Mouse (Mus musculus): Measurements from ENCODE around the gene Adgrl1.
"Not testable (repeated sequence)": the region's sequence is repeated elsewhere in the genome, so short reads cannot be mapped to it uniquely, and the experiment has no call there.

Adgrl1 gene

DNA sequence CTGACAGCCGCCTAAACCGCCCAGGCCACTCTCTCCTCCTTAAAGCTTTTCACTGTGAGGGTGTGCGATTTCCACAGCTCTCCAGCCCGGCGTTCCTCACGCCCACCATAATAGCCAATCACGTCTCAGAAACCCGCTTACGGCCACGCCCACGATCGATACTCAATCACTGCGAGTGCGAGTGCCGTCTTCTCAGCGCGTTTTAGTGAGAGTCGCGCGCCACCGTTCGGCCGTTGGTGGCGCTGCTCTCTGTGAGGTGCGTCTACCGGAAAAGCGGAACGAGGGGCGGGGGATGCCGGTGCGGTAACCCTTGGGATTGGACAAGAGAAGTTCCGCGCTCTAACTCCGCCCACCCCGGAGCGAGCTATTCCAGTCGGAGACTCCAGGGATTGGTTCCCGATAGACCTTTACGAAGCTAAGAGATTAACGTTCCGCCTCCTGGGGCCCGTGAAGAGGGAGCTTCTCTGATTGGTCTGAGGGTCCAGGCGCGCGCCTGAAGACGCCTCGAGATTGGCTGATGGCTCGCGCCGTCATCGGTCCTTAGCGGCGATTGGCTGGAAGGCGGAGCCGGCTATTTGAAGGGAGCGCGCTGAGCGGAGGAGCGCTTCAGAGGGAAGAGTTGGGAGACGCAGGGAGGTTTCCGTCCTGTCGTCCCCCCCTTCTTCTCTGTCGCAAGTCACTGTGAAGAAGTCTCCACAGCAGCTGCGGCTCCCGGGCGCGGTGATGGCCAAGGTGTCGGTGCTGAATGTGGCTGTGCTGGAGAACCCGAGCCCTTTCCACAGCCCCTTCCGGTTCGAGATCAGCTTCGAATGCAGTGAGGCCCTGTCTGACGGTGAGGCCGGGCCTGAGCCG is 55.4 kb downstream of the Adgrl1 start, which contains the start of the genes Gm10644 and Asf1b:
Gm10644 (minus strand) TSS at position 100 of the 852 bp plus-strand sequence.
Asf1b (plus strand) TSS at position 402 of the 852 bp plus-strand sequence.
- peak; percentile 93 to 96 for DNase-seq (ENCODE audit: low spot score in 2 of 2)

DNA sequence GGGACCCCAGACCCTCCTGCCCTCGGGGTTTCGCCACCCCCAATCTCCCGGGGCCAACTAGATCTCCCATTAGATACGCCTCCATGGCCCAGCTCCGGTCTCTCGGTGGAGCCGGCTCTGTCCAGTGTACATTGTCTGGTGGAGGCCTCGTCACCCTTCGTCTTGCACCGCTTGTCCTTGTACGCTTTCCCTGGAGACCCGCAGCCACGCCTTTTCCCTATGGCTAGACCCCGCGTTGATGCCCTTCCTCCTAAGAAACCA is 56.0 kb downstream of the Adgrl1 start:
- DNase-seq (ENCODE audit: low spot score in 2 of 2): no peak

DNA sequence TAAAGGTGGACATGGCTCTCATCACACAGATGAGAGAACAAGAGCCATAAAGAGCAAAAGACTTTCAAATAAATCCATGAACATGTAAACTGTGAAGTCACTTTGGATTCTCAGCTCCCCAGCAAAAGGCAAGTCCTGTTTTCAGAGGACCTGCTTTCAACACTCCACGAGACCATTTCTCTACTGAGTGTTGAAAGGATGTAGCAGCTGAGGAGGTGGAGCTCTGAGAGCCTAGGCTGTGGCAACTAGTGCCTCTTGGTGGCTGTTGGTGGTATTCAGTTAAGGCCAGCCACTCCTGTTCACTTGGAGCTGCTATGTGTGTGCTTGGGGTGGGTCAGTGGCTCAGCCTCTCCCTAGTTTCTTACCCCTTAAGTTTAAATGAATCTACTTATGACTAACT is 56.9 kb downstream of the Adgrl1 start:
- DNase-seq (ENCODE audit: low spot score in 2 of 2): no peak

DNA sequence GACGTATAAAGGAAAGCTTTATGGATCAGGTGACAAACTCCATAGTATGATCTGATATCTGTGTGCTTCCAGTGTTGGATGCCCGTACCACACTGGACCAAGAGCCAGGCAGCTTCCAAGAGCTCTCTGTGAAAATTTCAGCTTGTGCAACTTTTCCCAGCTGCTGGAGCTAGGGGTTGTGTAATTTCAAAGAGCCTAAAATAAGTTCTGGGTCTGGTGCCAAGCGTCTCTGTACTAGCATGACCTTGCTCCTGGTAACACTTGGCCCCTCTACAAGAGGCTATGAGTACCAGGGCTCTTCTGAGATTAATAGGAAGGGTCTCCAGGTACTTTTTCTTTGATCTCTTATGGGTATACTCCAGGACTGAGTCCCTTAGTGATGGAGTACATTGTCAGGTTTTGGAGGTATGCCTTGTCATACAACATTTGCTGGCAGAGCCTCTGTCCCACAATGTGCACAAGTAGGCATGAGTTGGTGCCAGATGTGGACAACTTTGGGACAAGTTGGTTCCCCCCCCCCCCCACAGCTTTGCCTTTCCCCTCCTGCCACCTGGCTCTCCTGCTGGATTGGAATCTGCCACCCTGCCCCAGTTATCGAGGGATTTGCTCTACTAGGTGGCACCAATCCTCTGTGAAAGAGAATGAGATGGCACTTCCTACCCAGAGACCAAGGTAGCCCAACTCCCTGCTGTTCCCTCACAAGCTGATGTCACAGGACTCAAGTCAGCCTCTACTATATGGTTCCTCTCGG is 64.3 kb downstream of the Adgrl1 start:
- DNase-seq (ENCODE audit: low spot score in 2 of 2): no peak

DNA sequence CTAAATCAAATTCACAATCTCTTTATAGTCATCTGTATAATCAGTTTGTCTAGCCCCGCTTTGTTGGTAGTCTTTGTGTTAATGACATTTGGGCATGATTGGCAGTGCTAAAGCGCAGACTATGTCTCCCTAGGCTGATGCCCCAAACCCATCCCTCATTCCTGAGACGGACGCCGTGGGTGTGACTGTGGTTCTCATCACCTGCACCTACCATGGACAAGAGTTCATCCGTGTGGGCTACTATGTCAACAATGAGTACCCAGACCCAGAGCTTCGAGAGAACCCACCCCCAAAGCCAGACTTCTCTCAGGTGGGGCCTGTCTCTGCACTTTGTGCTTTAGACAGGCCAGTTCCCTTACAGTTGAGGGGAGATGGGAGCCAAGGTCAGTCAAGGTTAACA is 67.8 kb downstream of the Adgrl1 start:
- no peak for DNase-seq (ENCODE audit: low spot score in 2 of 2)

DNA sequence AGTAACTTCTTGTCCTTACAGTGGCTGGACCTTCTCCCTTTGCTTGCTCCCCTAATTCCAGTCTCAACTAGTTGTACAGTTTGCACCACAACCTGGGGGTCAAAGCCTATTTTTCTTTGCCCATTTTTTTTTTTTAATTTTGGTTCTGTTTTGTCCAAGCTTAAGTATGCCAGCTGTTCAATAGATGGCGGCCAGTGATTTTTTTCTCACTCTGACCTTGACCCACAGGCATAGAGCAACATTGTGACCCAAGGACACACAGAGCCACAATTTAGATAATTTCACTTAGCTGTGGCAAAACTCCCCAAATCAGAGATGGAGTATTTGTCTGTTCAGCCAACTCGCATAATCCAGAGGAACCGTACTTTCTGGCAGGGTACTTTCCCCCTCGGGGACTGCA is 71.2 kb downstream of the Adgrl1 start:
- DNase-seq (ENCODE audit: low spot score in 2 of 2): no peak

DNA sequence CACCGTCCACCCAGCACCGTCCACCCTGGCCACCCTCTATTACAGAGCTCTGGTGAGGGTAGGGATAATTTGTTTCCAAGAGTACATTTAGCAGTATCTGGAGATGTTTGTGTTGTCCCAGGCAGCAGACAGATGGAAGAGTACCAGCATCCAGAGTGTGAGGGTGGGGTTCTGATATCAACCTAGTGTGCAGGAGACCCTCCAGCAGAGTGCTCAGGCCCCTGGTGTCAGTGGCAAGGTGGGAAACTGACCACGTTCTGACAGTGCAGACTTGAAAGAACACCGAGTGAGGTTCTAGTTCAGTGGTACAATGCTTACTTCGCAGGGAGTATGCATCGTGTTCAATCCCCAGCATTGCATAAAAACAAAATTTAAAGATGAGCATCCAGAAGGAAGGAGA is 71.8 kb downstream of the Adgrl1 start:
- DNase-seq (ENCODE audit: low spot score in 2 of 2): no peak

DNA sequence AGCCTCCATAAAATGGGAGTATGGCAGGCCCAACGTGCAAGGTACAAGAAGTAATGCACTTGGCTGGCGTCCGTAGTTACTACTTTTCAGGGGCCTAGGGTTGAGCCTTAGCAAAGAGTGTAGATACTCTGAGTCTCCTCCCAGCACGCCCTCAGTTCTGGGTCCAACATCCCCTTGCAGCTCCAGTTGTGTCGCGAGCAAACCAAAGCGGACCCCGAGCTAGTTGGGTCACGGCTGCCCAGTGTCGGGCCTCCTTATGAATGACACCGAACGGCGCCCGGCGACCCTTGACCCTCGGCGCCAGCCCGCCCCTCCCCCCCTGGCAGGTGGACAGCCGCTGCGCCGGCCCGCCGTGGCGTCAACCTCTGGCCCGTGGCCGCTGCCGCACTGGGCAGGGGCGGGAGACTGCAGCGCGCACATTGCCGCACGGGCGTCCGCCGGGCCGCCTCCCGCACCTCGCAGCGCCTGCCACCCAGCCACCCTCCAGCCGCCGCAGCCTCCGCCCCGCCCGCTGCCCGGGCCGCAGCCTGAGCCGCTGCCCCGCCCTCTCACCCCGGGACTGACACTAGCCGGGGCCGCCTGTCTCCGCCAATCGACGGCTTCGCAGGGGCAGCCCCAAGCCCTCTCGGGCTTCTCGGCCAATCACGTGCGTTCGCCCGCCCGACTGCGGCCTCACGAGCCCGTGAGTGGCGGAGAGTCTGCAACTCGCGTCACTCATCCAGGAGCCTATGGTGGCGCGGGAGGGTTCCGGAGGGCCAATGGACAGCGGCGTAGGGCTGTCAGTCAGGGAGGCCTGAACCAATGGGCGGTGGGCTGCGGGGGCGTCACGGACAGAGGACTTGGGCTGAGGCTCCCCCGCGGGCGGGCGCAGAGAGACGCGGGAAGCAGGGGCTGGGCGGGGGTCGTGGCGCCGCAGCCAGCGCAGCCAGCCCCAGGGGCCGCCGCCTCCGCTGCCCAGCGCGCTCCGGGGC is 72.5 kb downstream of the Adgrl1 start, which contains the start of gene Prkaca:
Prkaca (plus strand) TSS at position 844 of the 971 bp plus-strand sequence.
- peak; percentile 96 to 98 for DNase-seq (ENCODE audit: low spot score in 2 of 2)

DNA sequence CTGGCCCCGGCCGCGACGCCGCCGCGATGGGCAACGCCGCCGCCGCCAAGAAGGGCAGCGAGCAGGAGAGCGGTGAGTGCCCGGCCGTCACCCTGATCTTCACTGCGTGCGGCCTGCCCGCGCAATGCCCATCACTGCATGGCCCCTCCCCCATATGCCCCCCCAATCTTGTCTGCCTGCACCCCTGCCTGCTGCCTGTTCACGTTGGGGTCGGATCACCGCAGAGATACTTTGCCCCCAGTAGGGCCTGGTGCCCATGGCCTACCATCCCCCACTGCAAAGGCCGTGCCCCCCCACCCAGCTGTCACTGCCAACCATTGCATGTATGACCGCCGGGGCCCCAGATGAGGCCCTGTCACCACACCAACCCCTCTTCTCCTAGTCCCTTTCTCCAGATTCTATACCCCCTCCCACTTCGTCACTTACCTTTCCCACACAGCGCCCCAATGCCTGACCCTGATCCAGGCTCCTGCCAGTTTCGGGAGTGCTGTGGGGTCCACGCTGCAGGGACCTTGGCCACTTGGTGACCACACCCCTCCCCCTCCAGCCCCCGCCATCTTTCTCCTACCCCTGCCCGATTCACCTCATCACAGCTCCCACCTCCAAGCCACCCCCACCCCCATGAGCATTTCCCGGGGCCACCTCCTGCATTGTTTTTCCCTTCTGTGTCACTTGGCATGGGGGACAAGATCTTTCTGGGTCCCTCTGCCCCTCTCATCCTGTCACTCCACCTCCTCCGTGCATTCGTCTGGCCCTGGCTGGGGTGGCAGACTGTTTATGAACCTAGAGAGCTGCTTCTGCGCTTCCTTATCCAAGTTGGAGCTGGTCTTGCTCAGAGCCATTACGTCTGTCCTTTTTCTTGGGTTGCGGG is 73.5 kb downstream of the Adgrl1 start:
- no peak for DNase-seq (ENCODE audit: low spot score in 2 of 2)

DNA sequence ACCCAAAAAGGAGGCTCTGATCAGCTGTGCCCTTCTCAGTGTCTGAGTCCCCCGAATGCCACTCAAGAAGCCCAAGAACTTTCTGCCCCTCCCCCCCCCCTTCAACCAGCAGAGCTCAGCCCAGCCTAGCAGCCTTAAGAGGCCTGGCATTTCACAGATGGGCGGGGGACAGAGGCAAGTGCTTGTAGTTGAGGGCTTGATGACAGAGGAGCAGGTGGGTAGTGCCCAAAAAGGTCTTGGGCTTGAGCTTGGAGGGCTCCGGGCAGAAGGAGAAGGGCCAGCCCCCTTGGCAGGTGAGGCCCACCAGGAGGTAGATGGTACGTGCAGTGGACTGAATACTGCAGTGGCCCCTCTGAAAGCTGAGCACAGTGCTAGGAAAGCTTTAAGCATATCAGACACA is 74.6 kb downstream of the Adgrl1 start:
- no peak for DNase-seq (ENCODE audit: low spot score in 2 of 2)

DNA sequence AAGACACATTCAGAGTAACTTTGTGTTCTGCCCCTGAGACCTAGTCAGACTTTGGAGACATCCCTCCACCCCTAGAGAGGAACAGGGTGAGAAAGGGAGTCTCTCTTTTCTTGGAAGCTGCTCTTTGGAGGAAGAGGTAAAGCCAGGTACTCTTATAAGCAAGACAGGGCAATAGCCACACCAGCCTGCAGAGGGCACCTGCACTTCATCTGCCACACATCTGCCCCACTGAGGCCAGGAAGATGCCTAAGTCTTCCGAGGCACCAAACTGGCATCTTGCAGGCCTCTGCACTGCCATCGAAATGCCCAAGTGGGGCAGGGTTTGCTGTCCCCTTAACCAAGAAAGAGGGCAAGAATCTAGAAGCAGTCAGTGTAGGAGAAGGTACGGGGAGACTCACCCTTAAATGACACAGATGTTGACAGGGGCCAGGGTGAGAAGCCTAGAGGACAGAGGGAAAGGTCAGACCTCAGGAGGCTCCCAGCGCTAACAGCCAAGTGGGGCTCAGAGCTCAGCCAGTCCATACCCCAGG is 76.3 kb downstream of the Adgrl1 start:
- DNase-seq (ENCODE audit: low spot score in 2 of 2): no peak

DNA sequence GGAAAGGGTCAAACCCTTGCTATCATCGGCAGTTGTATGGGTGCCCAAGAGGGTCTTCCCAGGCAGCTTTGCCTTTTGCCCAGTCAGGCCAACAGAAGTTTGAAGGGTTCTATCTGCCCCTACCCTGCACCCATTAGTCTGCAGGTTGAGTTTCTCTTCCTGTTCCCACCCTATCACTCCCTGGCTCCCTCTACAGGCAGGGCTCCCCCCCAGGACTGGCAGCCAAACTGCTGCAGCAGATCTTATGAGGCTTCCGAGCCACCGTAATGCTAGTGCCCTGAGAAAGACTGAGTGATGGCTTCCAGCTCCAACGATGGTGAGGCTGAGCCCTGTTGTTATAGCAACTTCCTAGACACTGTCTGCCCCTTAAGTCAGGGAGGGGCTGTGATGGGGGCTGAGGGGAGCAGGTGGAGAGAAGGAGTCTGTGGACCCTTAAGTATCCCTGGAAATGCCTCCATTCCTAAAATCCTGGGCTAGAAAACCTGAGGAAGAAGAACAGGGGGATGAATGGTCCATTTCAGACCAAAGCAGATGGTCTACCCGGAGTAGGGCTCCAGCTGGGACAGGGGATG is 77.0 kb downstream of the Adgrl1 start:
- DNase-seq (ENCODE audit: low spot score in 2 of 2): no peak

DNA sequence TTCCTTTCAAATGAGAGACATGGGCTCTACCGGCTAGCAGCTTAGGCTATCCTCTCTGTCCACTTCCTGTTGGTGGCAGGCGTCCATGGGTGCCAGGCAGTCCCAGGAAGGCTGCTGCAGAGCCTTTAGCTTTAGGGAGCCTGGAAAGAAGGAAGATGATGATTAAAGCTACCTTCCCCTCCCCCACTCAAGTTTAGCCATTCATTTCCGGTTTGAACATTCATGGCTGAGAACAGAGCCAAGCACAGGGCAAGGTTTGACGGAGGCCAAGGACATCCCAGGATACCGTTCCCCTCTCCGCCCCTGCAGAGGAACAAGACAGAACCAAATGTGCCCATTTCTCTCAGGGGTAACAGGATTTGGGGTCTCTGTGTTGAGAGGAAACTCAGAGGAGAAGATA is 77.7 kb downstream of the Adgrl1 start:
- DNase-seq (ENCODE audit: low spot score in 2 of 2): no peak

DNA sequence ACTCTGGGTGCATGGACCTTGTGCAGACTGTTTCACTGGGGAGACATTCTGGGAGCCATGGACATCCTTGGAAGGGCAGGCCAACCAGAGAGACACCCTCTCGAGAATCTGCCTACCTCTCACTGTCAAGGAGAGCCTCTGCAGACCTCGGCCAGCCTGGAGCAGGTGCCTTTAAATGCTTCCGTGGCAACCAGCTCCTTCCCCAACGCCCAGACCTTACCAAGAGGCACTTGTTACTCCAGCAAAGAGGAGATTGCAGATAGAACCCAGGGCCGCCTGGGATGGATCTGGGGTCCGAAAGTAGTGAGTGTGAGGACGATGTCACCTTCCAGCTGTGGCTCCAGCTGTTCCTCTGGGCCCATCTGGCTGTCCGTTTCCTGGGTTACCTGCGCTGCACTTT is 78.3 kb downstream of the Adgrl1 start:
- no peak for DNase-seq (ENCODE audit: low spot score in 2 of 2)

DNA sequence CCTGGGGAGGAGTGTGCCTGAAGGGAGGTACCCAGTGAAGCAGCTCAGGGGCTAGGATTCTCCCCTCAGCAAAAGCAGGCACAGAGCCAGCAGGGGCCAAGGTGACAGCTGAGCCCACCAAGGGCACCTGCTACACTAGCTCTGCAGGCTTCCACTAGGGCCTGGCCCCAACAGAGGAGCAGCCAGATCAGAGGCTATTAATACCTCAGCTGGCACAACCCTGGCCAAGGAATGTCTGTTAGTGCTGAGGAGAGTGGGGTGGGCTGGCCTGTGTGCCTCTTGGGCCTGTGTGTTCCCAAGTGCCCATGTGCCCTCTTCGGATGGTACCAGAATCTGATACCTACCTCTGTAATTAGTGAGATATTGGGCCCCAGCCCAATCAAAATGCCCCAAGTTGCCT is 80.3 kb downstream of the Adgrl1 start:
- DNase-seq (ENCODE audit: low spot score in 2 of 2): no peak

DNA sequence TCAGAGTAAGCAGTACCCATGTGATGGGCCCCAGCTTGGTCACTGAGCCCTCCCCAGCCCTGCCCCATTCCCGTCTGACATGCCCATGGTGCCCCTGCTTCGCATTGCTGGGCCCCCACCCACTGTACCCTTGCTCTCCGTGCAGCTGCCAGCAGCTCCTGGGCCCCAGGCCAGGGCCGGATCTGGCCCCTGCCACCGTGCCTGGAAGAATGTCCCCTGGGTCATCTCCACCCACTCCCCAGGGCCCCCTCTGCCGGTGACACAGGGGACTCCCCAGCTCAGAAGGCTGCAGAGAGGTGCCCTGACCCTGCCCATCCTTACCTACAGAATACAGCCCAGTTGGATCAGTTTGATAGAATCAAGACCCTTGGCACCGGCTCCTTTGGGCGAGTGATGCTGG is 80.9 kb downstream of the Adgrl1 start:
- no peak for DNase-seq (ENCODE audit: low spot score in 2 of 2)

DNA sequence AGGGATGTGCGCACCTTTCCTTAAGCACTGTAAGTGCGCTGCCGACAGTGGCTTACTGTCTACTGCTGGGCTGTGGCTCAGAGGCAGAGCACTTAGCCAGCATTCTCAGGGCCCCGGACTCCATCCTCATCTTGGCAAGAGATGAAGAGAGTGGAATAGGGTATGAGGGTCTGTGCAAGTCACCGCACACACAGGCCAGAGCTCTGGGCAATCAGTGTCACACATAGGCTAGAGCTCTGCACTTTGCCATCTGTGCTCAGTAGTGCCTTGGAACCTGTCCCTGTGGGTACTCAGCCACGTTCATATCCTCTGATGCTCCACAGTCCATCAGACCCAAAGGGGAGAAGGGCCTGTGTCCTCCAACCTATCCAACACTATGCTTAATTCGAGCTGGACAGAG is 81.6 kb downstream of the Adgrl1 start:
- DNase-seq (ENCODE audit: low spot score in 2 of 2): no peak

DNA sequence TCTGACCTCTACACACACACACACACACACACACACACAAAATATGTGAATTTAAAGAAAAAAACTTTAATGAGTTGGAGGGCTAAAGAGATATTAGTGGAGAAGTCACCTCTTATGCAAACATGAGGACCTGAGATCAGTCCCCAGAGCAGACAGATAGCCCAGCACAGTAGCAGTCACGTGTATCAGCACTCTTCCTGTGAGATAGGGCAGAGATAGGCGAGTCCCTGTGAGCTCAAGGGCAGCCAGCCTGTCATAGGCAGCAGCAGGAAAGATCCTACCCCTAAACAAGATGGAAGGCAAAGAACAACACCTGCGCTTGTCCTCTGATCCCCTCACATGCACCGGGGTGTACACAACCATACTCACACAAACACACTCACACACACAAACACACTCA is 82.5 kb downstream of the Adgrl1 start:
- no peak for DNase-seq (ENCODE audit: low spot score in 2 of 2)

DNA sequence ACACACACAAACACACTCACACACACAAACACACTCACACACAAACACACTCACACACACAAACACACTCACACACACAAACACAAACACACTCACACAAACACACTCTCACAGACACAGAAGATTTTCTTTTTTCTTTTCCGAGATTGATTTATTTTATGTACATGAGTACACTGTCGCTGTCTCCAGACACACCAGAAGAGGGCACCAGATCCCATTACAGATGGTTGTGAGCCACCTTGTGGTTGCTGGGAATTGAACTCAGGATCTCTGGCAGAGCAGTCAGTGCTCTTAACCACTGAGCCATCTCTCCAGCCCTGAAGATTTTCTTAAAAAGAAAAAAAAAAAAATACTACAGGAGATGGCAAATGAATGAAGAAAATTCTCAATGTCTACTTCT is 83.3 kb downstream of the Adgrl1 start:
- DNase-seq (ENCODE audit: low spot score in 2 of 2): not testable (repeated sequence)

DNA sequence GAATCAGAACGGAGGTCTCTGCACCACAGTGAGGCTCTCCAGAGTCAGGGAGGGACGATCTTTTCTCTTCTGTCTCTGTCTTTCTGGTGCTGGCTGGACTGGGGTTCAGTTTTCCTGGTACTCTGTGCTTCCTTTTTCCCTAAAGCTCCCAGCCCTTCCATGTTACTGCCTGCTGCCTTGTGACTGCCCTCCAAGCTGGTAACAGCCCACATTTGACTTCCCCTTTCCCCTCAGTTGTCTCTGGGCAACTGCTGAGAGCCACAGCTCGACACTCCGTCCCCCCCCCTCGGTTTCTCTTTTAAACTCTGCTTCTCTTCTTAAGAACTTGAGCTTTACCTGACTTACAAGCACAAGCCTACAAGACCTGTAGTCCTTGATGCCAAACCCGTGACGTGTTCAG is 89.3 kb downstream of the Adgrl1 start:
- DNase-seq (ENCODE audit: low spot score in 2 of 2): no peak

All from frontal cortex, postnatal 25 days (tissue).